Mouse (Mus musculus) olfactory bulb, adult 2 months (tissue): Measurements from ENCODE around the gene Gmds.

Source experiments
- CTCF ChIP-seq: fragments of 200-500 bp; IDR thresholded peaks from 2 replicates; pipeline ENCODE4 v1.5.1; 2012; ENCODE audit warnings: low read depth, mild to moderate bottlenecking, low read length, moderate library complexity; ENCODE audit not compliant: insufficient read depth
- POLR2A ChIP-seq: fragments of 200-500 bp; IDR thresholded peaks from 2 replicates; pipeline ENCODE4 v1.6.1; 2012; ENCODE audit warnings: mild to moderate bottlenecking, low read depth, low read length, moderate library complexity; ENCODE audit not compliant: insufficient read depth

DNA sequence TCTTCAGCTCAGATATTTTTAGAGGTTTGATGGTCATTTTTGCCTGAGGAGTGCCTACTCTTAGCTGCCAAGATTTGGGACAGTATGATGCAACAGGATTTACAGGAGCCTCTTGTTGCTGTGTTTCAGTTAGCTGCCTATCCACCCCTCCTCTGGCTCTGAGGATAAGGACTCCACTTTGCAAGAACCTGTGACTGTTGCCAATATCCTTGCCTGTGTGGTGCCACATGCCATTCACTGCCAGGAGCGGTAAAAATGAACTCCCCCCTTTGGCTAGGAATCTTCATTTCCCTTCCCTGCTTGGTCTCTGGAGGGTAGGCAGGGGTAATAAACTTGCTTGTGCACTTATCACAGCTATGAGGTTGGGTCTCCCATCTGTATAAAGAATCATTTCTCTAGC, 31.6 kb upstream of the Gmds start:
- TF ChIP-seq CTCF: no peak
- TF ChIP-seq POLR2A: no peak
